Mouse (Mus musculus): ENCODE measurements around the gene Brpf1. TPM values are rescaled to one million over a fixed set of nuclear protein-coding genes. Genes with fewer than 3 reads are reported as not detected.

Brpf1 gene
- total RNA-seq, 2 experiments from 2014 or later: 10.2 to 10.3 TPM

DNA sequence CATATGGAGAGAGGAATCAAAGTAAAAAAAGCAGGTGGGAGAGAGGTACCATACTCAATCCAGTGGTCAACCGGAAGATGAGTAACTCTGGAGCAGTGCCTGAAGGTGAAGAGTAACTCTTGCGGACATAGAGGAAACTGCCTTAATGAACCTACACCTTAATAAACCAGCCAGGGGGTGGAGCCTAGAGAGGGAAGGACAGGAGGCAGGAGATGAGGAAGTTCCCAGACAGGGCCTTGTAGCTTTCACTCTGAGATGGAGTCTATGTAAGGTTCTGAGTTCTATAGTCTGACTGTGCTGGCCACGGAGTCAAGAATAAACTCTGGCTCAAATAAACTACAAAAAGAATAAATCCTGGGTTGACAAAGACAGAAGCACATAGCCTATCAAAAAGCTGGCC, 22.0 kb upstream of the Brpf1 start:
- TF ChIP-seq CTCF (IDR thresholded peaks at IDR 0.05): no peak
- intact Hi-C loops (cut with DNase I): no loop called here
- Histone ChIP-seq H3K27ac (no peak overlapping the region), H3K4me3 (no peak overlapping the region)
- no peak for DNase-seq

DNA sequence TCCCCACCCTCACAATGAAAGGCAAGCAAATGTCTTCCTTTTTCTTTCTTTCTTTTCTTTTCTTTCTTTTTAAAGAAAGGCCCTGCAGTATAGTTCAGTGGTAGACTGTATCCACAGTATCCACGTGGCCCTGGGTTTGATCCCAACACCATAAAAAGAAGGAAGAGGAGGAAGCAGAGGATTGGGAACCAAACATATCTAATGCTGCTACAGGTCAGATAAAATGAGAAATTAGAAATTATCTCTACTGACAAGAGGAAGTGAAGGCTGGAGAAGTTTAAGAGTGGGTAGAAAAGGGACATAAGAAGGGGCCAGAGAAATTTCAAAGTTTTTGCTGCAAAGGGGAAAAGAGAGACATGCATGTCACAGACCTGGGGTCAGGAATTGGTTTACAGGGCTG, 20.6 kb upstream of the Brpf1 start:
- DNase-seq: no peak
- no peak overlapping the region for H3K4me3 ChIP-seq
- no peak for TF ChIP-seq CTCF (IDR thresholded peaks at IDR 0.05)
- intact Hi-C loops (cut with DNase I): no loop called here
- H3K27ac ChIP-seq: no peak overlapping the region

DNA sequence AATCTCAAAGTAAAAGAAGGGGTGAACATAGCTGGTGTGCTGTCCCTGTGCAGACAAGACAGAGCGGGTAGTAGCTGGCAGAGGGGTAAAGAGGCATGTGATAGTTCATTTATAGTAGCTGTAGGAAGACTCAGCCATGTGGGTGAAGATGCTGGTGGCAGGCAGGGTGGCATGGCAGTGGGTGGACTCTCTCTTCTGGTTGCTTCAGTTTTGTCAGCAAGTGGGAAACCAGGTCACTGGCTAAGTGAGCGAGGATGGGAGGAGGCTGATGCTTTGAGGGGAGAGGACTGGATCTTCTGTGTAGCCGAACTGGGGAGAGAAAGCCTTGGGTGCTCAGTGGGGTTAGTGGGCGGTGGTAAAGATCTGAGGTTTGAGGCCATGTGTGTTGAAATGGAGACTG, 19.7 kb upstream of the Brpf1 start:
- no peak for TF ChIP-seq CTCF (IDR thresholded peaks at IDR 0.05)
- no peak for DNase-seq
- Histone ChIP-seq H3K4me3 (no peak overlapping the region), H3K27ac (no peak overlapping the region)
- intact Hi-C loops (cut with DNase I): no loop called here

DNA sequence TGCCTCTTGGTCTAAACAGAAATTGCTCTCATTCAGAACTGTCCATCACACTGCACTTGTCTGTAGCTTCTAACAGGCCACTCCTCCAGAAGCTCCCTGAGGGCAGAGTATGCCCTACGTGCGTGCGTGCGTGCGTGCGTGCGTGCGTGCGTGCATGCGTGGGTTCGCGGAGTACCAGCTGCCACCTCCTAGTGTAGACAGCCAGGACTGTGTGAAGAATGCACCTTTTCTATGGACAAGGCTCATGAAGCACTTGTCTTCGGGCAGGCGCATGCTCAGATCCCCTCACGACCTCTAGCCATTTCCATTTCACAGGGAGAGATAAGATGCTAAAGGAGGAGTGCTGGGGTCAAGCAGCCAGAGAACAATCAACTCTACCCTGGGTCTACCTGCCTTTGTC, 17.6 kb upstream of the Brpf1 start:
- TF ChIP-seq CTCF (IDR thresholded peaks at IDR 0.05): no peak
- intact Hi-C loops (cut with DNase I): no loop called here
- no peak overlapping the region for H3K4me3 ChIP-seq
- DNase-seq: no peak
- H3K27ac ChIP-seq: no peak overlapping the region

DNA sequence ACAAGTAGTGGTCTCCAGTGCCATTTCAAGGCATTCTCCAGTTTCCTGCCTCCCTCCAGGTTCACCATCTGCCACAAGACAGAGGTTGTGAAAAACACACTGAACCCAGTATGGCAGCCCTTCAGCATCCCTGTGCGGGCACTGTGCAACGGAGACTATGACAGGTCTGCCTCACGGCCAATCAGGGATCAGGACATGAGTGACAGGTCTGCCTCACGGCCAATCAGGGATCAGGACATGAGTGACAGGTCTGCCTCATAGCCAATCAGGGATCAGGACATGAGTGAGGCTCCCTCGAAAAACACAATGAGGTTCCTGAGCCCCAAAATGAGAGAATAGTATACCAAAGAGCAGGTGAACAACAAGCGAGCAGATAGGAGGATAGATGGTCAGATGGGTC, 16.6 kb upstream of the Brpf1 start:
- DNase-seq: no peak
- TF ChIP-seq CTCF (IDR thresholded peaks at IDR 0.05): no peak
- no peak overlapping the region for H3K27ac ChIP-seq
- intact Hi-C loops (cut with DNase I): no loop called here
- no peak overlapping the region for H3K4me3 ChIP-seq

DNA sequence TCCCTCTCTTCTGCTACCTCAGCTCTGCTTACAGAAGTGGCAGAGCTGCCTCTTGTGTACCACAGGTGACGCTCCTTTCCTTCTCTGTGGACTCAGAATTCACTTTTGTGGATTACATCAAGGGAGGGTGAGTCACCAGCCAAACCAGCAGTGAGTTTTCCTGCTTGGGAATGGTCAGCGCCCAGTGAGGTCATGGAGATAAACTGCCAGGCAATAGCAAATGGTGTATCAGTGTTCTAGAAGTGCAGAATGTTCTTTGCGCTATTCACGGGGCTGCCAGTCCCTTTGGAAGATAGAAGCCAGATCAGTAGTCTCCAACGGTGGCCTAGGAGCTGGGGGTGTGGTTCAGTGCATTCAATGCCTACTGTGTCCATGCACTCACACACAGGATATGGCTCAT, 14.0 kb upstream of the Brpf1 start:
- Histone ChIP-seq H3K4me3 (no peak overlapping the region), H3K27ac (no peak overlapping the region)
- intact Hi-C loops (cut with DNase I): no loop called here
- no peak for DNase-seq
- TF ChIP-seq CTCF (IDR thresholded peaks at IDR 0.05): no peak

DNA sequence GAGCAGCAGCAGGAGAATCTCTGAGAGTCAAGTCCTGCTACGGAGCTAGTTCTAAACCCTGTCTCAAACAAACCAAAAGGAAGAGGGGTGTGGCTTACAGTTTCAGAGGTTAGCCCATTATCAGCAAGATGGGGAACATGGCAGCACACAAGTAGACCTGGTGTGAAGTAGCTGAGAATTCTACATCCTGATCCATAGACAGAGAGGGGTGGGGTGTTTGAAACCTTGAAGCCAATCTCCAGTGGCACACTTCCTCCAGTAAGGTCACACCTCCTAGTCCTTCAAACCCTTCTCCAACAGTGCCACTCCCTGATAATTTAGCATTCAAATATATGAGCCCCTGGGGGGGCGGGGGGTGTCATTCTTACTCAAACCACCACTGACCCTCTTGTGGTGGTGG, 10.9 kb upstream of the Brpf1 start:
- no peak overlapping the region for H3K27ac ChIP-seq
- no peak for TF ChIP-seq CTCF (IDR thresholded peaks at IDR 0.05)
- no peak overlapping the region for H3K4me3 ChIP-seq
- intact Hi-C loops (cut with DNase I): no loop called here
- no peak for DNase-seq

DNA sequence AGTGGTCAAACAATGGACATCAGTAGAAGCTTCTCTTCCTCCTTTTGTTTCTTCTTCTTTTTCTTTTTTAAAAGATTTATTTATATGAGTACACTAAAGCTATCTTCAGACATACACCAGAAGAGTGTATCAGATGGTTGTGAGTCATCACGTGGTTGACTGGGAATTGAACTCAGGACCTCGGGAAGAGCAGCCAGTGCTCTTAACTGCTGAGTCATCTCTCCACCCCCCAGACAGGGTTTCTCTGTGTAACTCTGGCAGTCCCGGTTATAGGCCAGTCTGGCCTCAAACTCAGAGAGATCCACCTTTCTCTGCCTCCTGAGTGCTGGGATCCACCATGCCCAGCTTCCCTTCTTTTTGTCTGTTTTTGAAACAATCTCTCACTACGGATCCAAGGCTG, 10.3 kb upstream of the Brpf1 start:
- no peak for TF ChIP-seq CTCF (IDR thresholded peaks at IDR 0.05)
- intact Hi-C loops (cut with DNase I): no loop called here

DNA sequence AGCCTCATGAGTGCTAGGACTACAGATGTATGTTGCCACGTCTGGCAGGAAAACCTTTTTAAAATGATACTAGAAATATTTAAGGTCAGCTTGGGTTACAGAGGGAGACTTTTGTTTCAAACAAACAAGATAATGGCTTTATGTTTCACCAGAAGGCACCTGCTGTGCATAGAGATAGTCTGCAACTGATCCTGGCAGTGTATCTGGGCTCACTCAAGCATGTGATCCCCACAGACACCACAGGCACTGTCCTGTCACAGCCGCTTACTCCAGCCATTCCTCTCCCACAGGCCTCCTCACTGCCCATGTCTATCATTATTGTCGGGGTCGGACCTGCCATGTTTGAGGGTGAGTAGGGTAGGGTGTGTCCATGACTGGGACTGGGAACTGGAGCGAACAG, 5.6 kb upstream of the Brpf1 start:
- no peak for TF ChIP-seq CTCF (IDR thresholded peaks at IDR 0.05)
- intact Hi-C loops (cut with DNase I): loop anchor here (5.0 kb wide), 3 partner anchors 49 to 129 kb away; partner anchors contain the start of gene Mtmr14
- no peak overlapping the region for H3K4me3 ChIP-seq
- peak overlapping the region; percentile 89 for H3K27ac ChIP-seq
- DNase-seq: no peak

More for the DNA sequence above, 10.3 kb upstream of the Brpf1 start:
- no peak overlapping the region for H3K4me3 ChIP-seq
- H3K27ac ChIP-seq: no peak overlapping the region
- DNase-seq: no peak

DNA sequence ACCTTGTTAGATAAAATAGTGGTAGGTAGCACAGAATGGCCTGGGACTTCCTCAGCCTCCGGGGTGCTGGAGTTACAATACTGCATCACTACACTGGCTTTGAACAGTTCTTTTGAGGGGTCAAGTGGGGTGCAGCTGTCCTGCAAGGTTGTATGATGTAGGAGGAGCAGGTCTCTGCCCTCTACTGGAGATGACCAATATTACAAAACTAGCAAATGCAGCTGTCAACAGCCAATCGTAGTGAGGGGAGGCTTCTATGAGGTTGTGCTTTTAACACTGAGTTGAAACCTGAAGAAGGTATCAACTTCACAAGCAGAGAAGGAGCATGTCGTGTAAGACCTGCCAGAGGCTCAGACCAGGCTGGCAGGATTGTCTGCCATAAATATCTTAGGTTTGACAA, 4.7 kb upstream of the Brpf1 start:
- Histone ChIP-seq H3K4me3 (peak overlapping the region; percentile 22; the same call in 1 of the 2 replicates), H3K27ac (peak overlapping the region; percentile 89)
- peak; percentile 62 for TF ChIP-seq CTCF (IDR thresholded peaks at IDR 0.05)
- peak; percentile 39 for DNase-seq
- intact Hi-C loops (cut with DNase I): loop anchor here (5.0 kb wide), 3 partner anchors 50 to 130 kb away; partner anchors contain the start of gene Mtmr14

DNA sequence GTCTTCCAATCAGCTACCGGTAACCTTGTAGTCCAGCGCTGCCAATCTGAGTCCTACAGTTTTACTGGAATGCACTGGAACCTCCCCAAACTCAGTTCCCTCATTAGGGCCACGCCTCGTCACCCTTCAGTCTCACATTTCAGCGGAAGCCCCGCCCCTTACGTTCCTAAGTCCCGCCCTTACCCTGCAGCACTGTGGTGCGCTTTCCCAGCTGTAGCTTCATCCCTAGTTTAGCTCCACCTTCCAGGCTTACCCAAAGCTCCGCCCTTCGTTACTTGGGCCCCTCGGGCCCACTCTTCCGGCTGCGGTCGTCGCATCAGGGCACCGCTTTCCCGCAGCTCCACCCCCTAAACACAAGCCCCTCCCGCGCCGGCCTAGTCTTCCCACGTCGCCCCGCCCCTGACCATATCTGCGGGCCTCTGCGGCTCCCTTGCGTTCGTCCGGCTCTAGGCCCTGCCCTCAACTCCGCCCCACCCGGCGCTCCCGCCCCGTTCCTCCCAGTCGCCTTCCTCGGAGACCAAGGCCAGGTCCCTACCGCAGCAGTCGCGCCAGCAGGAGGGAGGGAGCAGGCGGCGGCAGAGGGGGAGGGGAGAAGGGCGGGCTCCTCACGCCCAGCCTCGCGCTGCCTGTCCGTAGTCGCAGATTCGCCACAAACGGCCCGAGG, 483 bp upstream of the Brpf1 start:
- no peak for TF ChIP-seq CTCF (IDR thresholded peaks at IDR 0.05)
- peak overlapping the region; percentile 94 for H3K4me3 ChIP-seq
- H3K27ac ChIP-seq: peak overlapping the region; percentile 100
- peak; percentile 100 for DNase-seq
- intact Hi-C loops (cut with DNase I): loop anchor here (5.0 kb wide), 1 partner anchor 269 kb away; no protein-coding TSS in a partner anchor

DNA sequence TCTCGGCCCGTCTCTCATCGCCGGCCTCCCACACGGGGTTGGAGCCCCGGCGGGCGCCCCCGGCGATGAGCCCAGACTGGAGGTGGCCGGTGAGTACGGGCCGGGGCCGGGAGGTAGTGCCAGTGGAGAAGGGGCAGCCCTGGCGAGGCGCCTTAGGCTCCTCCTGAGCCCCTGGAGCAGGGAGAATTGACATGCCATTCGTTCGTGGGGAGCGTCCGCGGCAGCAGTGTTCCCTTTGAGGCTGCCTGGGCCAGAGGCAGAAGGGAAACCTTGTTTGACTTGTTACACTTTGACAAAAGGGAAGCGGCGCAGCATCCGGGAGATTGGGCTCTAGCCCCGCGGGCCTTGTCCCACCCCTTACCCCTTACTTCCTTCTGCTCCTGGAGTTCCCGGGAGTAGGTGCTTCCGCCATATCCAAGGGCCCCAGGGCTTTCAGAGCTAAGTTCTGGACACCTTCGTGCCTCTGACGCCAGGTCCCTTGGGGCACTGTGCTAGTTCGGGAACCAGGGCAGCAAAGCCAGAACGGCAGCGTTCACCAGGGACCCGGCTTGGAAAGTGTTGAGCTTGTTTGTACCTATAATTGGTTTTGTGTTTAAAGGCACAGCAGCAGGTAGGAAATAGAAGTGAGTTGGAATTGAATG, 664 bp downstream of the Brpf1 start:
- intact Hi-C loops (cut with DNase I): loop anchor here (2.0 to 5.0 kb wide), 2 partner anchors 15 to 270 kb away; no protein-coding TSS in a partner anchor
- H3K27ac ChIP-seq: peak overlapping the region; percentile 100
- DNase-seq: peak; percentile 56
- H3K4me3 ChIP-seq: peak overlapping the region; percentile 94
- TF ChIP-seq CTCF (IDR thresholded peaks at IDR 0.05): no peak

DNA sequence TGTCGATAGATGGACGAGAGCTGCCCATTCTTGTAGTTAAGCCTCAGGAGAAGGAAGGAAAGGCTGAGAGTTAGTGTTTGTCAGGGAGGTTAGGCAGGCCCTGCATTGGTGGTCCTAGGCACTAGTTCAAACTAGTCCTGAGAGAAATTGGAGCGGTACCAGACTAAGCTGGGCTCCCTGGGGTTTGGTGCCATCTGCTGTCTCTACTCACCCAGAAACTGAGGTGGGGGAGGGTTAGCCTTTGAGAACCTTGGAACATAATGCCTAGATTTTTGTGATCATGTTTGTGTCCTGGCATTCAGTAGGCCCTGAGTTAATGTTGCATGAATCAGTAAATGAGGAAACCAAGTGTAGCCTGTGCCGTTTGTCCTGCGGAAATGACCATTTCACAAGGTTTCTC, 1.2 kb downstream of the Brpf1 start:
- peak overlapping the region; percentile 94 for H3K4me3 ChIP-seq
- peak; percentile 37 for DNase-seq
- peak overlapping the region; percentile 100 for H3K27ac ChIP-seq
- intact Hi-C loops (cut with DNase I): loop anchor here (2.0 to 5.0 kb wide), 2 partner anchors 15 to 271 kb away; no protein-coding TSS in a partner anchor
- TF ChIP-seq CTCF (IDR thresholded peaks at IDR 0.05): peak; percentile 48
